Mouse (Mus musculus) lung, postnatal 25 days (tissue): ENCODE measurements around the gene Gm11032.
A peak's percentile ranks its signal among the peaks of the same experiment; 100 is the strongest.
"Not testable (repeated sequence)": the region's sequence is repeated elsewhere in the genome, so short reads cannot be mapped to it uniquely, and the experiment has no call there.

ENCODE experiments used
- DNase-seq: peaks from one replicate; pipeline ENCODE4 v3.0.0; 2022; ENCODE audit warnings: low spot score

The Gm11032 gene

DNA sequence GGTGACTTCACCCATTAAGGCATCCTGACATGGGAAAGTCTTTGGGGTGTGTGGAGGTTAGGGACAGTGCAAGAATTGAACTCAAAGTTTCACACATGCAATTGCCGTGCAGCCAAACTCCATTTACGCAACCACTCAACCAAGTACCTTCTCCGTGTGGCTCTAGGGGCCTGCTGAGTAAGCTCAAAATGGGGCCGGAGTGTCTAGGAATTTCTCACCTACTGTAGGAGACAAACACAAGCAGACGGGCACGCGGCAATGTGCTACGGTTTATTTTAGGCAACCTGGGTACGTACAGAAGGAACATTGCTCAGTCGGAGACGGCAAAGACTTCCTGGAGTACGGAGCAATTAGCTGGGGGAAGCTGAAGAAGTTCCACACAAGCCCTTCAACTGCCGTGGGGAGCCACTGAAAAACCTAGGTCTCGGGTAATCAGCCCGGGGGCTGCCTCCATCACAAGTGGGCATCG is at the start of gene Gm11032:
Gm11032 (plus strand) TSS at position 51 of the 469 bp plus-strand sequence.
- DNase-seq: no peak

DNA sequence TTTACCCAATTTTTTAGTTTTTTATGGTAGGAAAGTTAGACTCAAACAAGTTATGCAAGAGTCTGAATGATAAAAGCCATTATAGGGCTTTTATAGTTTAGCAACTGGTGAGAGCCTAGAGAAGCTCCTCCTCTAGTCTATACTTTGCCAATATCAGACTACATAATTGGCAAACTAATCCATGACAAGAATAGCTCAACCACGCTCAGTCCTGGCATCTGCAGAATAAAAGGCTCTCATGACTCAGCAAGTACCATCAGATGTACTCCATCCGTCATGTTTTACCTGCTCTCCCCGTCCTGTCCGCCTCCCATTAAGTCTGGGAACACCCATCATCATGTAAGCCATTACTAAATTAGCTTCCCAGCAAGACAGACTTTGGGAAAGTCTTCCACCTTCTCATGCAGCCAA is 48.4 kb upstream of the Gm11032 start:
- DNase-seq: no peak

DNA sequence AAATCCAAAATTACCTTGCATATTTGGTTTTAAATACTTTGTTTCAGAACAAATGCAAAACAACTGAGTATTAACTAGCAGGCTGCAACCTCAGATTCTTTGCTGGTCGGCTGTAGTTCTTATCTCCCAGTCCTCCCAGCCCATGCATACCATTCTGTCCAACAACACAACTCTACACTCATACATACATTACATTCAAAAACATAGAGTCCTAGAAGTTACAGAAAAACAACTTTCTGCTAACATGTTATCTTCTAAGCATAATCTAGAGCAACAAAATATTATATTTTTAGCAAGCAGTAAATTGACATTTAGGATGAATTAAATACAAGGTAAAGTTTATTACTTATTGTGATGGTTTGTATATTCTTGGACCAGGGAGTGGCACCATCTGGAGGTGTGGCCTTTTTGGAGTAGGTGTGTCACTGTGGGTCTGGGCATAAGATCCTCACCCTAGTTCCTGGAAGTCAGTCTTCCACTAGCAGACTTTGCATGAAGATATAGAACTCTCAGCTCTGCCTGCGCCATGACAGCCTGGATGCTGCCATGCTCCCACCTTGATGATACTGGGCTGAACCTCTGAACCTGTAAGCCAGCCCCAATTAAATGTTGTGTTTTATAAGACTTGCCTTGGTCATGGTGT is 43.7 kb upstream of the Gm11032 start:
- not testable (repeated sequence) for DNase-seq

DNA sequence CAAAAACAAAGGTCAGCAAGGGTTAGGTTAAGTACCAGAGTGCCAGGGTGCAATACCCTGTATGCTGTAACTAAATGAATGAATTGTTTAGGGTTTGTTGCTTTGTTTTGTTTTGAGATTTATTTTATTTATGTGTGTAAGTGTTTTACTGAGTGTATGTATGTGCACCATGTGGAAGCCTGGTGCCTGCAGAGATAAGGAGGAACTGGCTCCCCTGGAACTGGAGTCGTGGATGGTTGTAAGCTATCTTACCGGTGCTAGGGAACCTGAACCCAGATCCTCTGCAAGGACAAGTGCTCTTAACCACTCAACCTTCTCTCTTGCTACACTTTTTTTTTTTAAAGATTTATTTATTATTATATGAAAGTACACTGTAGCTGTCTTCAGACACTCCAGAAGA is 42.8 kb upstream of the Gm11032 start:
- no peak for DNase-seq

DNA sequence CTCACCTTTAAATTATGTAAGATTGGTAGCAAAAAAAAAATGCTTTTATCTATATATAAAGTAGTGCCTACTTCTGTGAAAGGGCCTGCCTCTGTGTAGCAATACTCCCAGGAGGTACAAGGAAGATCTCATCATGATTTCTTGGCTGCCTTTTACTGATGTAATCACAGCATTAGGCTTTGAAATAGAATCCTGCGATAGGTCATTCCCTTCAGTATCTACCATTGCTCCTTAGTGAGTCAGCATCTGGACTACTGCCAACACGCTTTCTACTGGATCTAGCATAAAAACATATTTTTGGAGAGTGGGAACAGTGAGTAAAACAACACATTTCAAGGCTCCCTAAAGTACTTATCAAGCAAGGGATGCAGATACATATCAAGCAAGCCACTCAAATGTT is 41.2 kb upstream of the Gm11032 start:
- DNase-seq: peak; percentile 48

DNA sequence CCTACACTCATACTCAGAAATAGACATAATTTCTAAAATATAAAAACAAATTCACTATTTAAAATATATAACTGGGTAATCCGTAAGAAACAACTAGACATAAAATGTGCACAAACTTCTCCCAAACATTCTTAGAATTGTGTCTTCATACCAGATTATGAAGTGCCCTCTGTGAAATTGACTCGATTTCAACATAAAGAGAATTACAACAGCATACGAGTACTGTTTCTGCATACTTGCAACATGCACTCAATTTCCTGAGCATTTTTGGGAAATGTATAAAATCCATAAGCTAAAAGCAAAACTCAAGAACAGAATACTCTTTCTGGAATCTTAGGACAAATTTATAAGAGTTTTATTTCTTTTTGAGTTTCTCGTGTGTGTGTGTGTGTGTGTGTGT is 28.1 kb upstream of the Gm11032 start:
- DNase-seq: no peak

DNA sequence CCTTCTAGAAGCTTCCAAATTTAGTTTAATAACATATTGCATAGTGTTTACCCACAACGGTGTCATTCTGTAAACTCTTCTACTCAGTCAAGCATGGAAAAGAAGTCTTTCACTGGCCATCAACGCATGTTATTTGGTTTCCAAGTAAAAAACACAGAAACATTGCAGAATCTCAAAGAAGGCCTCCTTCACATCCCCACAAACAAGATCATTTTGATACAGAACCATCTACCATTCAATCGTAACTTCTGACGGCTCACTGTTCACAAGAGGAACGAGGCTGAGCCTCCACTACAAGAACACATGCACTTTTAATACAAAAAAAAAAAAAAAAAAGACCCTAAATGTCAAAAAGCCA is 26.4 kb upstream of the Gm11032 start:
- DNase-seq: no peak

DNA sequence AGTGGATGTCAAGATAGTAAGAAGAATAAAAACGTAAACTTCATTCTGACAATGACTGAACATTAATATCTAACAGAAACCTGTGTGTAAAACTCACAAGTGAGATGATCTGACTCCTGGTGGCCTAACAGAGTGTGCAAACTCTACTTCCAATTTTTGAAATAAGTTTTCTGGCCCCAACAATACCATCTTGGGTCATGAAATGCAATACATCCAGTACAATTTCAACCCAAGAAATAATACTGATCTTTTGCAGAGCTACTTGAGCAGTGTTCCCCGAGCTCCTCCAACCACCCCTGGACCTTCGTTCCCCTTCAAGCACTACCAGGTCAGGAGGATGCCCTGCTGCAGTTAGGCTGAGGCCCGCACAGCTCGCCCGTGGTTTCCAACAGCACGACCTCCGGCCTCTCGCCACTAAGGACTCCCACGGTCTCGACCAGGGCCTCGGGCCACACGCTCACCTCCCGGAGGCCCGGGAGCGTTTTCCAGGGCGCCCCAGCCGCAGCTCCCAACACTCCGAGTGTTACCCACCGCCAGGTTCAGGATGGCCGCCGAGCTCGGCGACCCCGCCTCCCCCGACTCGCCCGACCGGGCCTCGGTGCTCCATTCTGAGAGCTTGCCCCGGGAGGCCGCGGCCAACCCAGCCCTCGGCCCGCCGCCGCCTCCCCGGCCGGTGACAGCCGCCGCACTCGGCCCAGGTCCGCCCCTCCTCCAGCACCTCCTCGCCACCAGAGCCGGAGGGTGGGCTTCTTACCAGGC is 25.8 kb upstream of the Gm11032 start:
- peak; percentile 31 for DNase-seq

DNA sequence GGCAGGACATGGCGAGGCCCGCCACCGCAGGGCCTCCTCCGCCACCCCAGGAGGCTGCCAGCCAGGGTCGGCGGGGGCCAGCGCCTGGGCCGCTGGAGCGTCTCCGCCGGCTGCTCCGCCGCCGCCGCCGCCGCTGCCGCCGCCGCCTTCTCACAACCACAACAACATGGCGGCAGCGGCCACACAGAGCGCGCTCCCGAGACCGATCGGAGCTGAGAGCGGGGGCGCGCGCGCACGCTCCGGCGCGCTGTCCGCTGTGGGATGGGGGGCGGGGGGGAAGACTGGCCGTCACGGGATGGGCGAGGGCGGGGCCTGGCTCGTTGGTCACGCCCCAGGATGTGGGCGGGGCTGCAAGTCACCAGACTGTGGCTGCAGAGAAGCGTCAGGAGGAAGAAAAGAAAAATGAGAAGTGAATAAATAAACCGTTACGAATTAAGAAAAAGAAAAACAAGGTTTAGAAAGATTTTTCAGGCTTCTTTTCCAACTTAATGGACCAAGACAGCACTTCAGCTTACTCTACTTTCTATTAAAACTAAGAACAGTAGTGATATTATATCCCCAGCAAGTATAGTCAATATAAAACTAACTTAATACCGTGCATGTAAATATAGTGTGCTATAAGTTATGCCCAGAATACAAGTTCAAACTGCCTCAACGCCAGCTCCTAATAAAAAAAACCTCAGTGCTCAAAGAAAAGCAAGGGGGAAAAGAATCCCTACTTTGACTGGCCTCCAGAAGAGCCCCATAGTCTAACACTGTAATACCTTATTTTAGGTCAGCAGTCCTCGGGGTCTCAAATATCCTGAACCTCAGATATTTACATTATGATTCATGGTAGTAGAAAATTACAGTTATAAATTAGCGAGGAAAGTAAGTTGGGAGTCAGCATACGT is 25.0 kb upstream of the Gm11032 start, which contains the start of gene Mtmr3:
Mtmr3 (minus strand) TSS at position 256 of the 893 bp plus-strand sequence.
- DNase-seq: peak; percentile 96

DNA sequence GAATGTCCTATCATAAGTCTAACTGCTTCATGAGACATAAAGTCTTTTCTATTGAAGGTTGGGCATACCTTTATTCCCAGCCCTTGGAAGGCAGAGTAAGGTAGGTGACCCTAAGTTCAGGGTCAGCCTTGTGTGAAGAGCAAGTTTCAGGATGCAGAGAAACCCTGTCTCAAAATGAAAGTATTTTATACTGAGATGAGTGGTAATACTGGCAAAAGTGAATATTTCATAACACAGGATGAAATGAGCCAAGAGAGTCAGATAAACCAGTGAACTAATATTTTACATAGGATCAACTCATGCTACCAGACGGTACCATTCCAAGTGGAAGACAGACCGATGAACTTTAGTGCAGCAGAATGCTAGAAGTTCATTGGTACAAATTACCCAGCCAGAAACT is 21.5 kb upstream of the Gm11032 start:
- DNase-seq: no peak

DNA sequence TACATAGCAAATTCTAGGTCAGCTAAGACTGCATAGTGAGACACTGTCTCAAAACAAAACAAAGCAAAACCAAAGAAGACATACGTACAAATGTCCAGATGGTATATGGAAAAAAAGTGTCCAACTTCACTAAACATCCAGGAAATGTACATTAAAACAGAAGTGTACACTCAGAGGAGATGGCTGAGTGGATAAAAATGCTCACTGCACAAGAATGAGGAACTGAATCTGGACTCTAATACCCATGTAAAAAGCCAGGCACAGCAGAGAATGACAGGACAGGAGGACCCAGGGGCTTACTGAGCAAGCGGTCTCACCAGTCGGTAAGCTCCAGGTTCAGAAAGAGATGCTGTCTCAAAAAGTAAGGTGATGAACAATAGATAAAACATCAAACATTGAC is 20.0 kb upstream of the Gm11032 start:
- no peak for DNase-seq

DNA sequence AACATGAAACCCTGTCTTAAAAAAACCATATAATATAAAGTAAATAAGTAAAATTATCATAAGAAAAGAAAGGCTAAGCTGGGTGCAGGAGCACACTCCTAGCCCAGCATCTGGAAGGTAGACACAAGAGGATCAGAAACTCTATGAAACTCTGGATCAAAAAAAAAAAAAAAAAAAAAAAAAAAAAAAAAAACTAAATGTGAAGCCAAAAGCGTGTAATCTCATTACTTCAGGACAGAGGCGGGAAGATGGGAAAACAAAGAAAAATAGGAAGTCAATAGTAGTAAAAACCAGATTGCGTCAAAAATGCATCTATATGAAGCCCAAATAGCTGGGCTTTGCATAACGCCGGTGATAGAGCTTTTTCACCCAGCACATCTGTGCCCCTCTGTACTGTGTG is 18.0 kb upstream of the Gm11032 start:
- no peak for DNase-seq

DNA sequence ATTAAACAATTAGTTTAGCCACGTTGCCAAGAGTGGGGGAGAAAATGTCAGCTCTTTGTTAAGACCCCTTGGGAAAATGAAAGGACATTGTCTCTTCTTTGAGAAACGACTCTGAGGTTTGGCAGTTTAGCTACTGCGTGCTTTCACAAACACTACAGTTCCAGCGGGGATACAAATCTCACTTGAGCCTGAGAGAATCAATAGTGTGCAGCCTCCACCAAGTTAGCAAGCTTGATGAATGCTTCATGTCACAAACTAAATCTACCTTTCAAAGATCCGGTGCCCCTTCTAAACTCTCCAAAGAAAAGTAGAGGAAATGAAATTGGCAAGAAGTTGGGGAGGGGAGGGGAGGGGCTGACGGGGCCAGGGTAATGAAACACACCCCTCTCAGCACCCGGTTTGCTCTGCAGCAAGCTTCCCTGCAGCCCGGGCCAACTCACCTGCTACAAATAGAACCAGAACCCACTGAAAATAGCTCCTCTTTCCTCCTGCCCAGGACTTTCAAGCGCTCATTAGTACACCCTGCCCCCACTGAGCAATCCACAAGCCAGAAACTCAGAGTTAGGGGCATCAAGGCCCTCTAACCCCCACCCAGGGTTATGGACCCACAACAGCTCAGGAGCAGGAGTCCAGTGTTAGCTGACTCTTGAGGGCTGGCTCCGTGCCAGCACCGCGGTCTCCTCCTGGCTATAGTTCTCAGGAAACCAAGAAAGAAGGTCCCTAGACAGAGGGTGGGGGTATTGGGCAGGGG is 17.0 kb upstream of the Gm11032 start:
- no peak for DNase-seq

DNA sequence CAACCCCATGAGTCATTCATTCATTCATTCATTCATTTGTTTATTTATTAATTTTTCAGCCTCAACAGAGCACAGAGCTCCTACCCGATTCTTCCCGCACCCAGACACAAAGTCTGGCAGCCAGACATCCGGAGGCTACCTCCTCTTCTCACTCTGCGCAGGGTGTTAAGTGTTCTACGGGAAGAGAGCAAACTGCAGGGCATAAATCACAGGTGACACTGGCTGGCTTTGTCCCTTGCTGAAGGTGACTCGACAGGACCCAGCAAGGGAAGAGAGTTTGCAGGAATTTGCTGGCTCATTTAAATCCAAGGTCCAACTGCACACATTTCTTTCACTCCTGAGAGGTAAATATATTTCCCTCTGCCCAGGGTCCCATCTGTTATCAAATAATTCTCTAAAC is 15.4 kb upstream of the Gm11032 start:
- no peak for DNase-seq

DNA sequence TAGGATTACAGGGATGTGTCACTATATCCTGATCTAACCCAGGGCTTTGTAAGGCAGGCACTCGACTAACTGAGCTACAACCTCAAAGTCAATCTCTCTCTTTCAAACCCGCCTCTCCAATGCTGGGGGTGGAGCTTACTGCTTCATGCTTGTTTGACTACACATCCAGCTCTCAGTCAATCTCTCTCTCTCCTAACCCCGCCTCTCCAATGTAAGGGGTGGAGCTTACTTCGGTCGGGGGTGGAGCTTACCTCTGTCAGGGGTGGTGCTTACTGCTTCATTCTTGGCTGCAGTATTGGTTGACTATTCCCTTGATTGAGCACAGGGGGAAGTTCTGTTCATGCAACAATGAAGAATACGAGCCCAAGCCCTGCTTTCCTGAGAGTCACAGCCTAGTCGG is 14.5 kb upstream of the Gm11032 start:
- DNase-seq: no peak

DNA sequence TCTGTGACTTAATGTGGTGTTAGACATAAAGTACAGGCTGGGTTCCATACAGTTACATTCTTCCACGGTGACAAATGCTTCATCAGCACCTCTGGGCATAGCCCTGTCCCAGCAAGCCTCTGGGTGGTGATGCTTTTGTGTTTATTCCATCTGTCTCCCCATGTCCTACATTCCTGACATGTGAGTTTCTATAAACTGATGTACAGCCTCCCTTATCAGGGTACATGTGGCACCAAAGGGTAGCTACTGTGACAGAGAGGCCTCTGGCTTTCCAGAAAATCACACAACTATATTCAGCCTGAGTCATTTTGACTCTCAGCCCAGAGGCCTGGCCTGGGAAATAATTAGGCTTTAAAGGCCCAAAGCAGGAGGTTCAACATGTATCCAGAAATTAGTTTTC is 13.3 kb upstream of the Gm11032 start:
- no peak for DNase-seq

DNA sequence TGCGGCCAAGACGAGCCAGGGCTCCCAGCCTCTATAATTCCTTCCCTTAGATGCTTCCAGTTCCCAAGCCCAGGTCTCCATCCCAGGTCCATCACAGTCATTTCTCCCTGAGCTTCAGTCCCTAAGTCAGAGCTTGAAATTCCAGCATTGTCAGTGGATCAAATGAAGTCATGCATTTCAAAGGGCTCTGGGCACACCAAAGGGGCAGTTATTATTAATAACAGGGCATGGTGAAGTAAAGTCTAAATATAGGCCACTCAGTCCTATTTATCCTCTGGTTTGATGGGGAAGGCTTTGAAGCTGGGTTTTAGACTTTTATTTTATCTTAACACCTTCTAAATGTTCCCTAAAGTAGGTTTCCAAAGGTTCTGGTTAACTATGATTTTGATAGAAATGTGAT is 8.0 kb upstream of the Gm11032 start:
- DNase-seq: no peak

DNA sequence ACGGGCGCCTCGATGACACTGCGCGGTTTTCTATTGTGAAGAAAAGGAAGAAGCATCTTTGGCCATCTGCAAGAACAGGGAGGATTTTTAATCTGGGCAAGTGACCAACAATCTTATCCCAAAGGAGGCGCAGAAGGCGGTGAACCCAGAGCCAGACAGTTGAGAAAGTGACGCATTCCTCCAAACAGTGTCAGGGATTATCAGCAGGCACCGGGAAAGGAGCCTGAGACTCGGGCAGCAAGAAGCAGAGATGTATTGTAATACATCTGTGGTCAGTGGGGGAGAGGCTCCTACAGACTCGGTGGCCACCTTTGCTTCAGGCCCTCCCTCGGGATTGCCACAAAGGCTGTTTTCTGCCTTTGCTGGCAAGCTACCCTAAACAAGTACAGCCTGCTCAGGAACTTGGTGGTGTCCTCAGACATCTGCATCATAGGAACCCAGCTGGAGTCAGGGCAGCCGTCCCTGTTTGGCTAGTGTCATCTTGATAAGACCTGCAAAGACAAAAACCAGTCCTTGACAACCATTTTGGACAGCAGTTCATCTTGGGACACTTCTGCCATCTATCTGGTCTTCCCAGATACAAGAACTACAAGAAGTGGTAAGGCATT is 738 bp downstream of the Gm11032 start:
- no peak for DNase-seq

DNA sequence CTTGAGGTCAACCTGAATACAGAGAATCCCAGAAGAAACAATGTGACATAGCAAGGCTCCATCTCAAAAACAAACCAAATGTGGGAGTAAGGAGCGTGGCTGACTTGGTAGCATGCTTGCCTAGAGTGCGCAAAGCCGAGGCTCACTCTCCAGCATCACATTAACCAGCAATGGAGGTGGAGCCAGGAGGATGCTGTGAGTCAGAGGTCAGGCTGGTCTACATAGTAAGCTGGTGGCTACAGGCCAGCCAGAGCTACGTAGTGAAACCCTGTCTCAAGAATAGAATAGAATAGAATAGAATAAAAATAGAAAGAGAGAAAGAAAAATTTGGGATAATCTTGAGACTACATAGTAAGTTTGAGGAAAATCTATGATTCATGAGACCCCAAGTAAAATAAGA is 2.0 kb downstream of the Gm11032 start:
- no peak for DNase-seq

DNA sequence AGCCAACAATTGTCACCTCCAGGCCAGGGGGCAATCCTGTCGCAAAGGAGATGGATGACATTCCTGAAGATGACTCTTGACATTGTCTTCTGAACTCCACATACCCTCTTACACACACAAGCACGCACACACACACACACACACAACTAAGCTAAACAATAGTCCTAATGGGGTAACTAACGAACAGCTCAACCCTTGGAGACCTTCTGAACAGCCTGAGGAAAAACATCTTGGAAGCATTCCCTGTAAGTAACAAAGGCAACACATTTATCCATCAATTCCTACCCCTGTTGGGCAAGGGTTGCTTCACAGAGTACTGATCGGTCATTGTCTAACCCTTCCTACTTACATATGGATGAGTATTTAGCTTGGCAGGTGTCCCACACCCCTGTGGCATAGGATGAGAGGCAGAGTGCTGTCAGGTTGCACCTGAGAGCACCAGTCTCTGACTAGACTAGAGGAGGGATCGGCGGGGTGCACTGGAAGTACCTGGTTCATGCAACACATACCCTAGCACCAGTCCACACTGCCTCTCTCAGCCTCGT is 2.6 kb downstream of the Gm11032 start:
- DNase-seq: no peak

DNA sequence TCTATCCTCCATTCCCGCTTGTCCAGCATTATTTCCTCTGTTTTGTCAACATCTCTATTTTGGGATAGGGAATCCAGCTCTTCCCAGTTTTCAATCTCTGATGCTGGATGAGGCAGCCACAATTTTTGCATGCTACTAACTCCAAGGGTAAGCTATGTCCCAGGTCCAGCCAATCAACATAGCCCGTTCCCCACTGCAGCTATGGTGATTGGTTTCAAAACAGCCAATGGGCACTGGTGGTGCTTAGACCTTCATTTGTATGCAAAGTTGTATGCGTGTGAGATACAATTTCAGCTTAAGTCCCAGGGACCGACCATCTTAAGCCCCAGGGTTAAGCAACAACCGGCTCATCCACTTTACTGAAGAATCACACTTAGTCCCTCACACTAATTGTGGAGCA is 3.1 kb downstream of the Gm11032 start:
- no peak for DNase-seq
